Mouse (Mus musculus) brain, embryonic 14.5 days (tissue): ENCODE results near the gene Atp6v1b1.

ENCODE experiments used
- CTCF ChIP-seq: fragments of 200-500 bp; IDR thresholded peaks from 2 replicates; pipeline ENCODE4 v1.5.1; 2012; ENCODE audit warnings: inconsistent platforms, mild to moderate bottlenecking, moderate library complexity, borderline replicate concordance; ENCODE audit not compliant: insufficient read depth, insufficient read length; ENCODE audit errors: extremely low read depth
- POLR2A ChIP-seq: fragments of 200-500 bp; IDR thresholded peaks from 2 replicates; pipeline ENCODE4 v1.6.1; 2012; ENCODE audit warnings: mild to moderate bottlenecking, inconsistent platforms, borderline replicate concordance; ENCODE audit not compliant: poor library complexity, insufficient read depth, insufficient read length, severe bottlenecking; ENCODE audit errors: extremely low read depth

DNA sequence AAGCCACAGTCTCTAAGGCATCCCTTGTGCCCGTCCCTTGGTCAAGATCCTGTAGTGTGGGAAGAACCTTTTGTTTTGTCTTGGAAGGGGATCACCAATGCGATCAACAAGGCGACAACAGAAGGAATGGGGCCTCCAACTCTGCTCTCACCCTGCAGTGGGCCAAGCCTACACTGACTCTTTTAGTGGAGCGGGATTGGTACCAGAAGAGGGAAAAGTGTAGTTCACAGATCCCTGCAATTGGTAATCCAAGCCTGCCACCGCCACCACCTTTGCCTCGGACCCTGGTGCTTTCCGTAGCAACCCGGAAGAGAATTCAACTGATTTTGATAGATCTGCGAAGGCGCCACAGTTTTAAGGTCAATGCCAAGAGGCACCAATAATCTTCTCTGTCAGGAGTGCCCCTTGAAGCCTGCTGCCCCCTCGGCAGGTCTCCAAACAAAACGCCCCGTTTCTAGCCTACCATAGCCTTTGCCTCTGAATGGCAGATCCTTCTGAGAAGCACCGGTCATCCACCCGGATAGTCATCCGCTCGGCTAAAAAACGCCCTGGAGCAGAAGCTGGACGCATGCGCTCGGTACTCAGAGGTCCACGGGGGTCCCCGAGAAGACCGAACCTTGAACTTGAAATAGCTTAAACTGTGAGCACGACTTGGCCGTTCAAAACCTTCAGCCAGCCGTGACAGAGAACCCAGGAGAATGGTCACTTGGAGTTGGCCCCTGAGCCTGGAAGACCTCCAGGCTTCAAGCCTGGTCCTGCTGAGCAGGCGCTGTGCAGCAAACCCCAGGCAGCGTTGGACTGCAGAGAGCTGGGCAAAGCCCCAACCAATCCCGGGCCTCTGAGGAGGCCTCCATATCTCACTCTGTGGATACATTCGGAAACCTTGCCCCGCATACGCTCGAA, 28.3 kb upstream of the Atp6v1b1 start:
- TF ChIP-seq CTCF (no peak), POLR2A (no peak)
